Mouse (Mus musculus): ENCODE measurements around the gene Zfp213.
"Not testable (repeated sequence)": the region's sequence is repeated elsewhere in the genome, so short reads cannot be mapped to it uniquely, and the experiment has no call there.

DNA sequence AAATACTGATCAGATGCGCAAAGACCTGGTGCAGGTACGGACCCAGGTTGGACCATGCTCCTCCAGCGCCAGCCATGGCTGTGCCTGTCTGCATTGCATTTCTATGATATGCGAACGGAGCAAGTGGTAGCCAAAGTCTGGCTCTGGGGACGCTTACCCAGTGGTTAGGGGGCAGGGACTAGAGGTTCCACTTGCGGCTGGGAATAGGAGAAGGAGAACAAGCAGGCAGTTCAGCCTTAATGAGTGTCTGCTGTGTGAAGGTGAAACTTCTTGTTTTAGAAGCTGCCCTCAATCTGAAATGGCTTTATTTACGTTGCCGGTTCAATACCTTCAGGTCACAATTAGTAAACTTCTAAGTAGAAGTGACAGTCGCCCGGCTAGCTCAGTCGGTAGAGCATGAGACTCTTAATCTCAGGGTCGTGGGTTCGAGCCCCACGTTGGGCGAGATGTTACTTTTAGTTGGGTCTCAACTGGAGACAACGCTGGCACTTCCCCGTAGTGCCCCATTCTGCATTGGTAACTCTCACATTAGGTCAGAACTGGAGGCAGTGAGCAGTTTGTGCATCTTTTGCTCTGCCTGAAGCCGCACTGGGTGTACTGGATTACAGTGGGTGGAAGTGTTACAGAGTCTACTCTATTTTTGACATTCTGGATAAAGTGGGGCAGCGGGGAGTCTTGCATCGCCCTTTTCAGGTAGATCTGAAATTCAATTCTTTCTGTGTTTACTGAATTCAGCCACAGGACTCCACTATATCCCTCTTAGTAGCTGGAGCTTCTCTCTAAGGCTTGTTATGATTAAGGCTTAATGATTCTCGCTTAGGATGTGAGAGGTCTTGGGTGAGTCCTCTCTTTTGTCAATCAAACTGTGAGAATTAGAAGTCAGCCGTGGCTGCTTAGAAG is 30.2 kb downstream of the Zfp213 start:
- not testable (repeated sequence) for TF ChIP-seq CTCF (IDR thresholded peaks at IDR 0.05; ENCODE audit: low read depth, low read length); EP300 (IDR thresholded peaks at IDR 0.05; ENCODE audit: insufficient read depth, low read depth, low read length)
